In genomic region chr15:27590812-27591211, GRCm38 (mm10) we compare ENCODE assay signal across 18 mouse cellular contexts.
"Had no signal": no experiment of that assay in that cellular context is flagged by ENCODE, and none has a peak within 500 bp of the region (broad histone marks: within the 10 kb centered on the region; RNA-seq: fewer than 3 reads in every experiment).

No protein-coding gene starts in this region.

- H3K4me3 ChIP-seq: lung, embryonic 15.5 days; midbrain, embryonic 13.5 days; midbrain, embryonic 15.5 days; neural tube, embryonic 13.5 days; stomach, embryonic 15.5 days had no signal

- H3K4me2 ChIP-seq: lung, embryonic 15.5 days; midbrain, embryonic 11.5 days; midbrain, embryonic 13.5 days; midbrain, embryonic 15.5 days; neural tube, embryonic 13.5 days; stomach, embryonic 15.5 days had no signal

- H3K9me3 ChIP-seq: lung, embryonic 15.5 days; megakaryocyte, embryonic 14.5 days; midbrain, embryonic 13.5 days; midbrain, embryonic 15.5 days; neural tube, embryonic 13.5 days; stomach, embryonic 15.5 days had no signal

- H3K4me1 ChIP-seq: midbrain, embryonic 15.5 days had no signal

- H3K9ac ChIP-seq: liver, postnatal 0 days; lung, embryonic 15.5 days; midbrain, embryonic 13.5 days; midbrain, embryonic 15.5 days; neural tube, embryonic 13.5 days; stomach, embryonic 15.5 days had no signal

- H3K27ac ChIP-seq: lung, embryonic 15.5 days; macrophage; midbrain, embryonic 13.5 days; midbrain, embryonic 15.5 days; neural tube, embryonic 13.5 days; stomach, embryonic 15.5 days; stomach, postnatal 0 days had no signal

- H3K27me3 ChIP-seq: lung, embryonic 15.5 days; megakaryocyte, embryonic 14.5 days; midbrain, embryonic 13.5 days; midbrain, embryonic 15.5 days; neural tube, embryonic 13.5 days; stomach, embryonic 15.5 days had no signal

- ATAC-seq: liver, postnatal 0 days; lung, postnatal 0 days; midbrain, embryonic 13.5 days; midbrain, embryonic 15.5 days had no signal

- DNase-seq: liver, postnatal 0 days; lung, adult 2 months; lung, postnatal 14 days; lung, postnatal 36 days; right cerebral cortex, postnatal 14 days; thymus, adult 2 months; thymus, postnatal 25 days; thymus, postnatal 4 days had no signal
